Mouse (Mus musculus): ENCODE results near the gene Pspn. TPM values are rescaled to one million over a fixed set of nuclear protein-coding genes. Genes with fewer than 3 reads are reported as not detected.

Gene Pspn
- polyA plus RNA-seq, 1 experiment = not detected

GRCm38 (mm10) chr17:57010911-57011235 lies 11.1 kb upstream of the Pspn start:
- Histone ChIP-seq H3K27ac (ENCODE audit: control insufficient read depth, insufficient read depth, low read depth, low read length) (peak overlapping the region; percentile 97), H3K4me1 (ENCODE audit: control insufficient read depth, insufficient read depth, low read length) (peaks cover 5% of the 10 kb centered on the region), H3K36me3 (ENCODE audit: control insufficient read depth, insufficient read depth, low read length) (no peaks in the 10 kb centered on the region; the same call in 1 of the 2 replicates), H3K4me3 (ENCODE audit: control insufficient read depth, low read depth, low read length) (peak overlapping the region; percentile 97), H3K27me3 (ENCODE audit: control insufficient read depth, insufficient read depth, low read length) (no peaks in the 10 kb centered on the region)
- TF ChIP-seq CTCF (IDR thresholded peaks at IDR 0.05; ENCODE audit: control insufficient read depth, insufficient read depth, insufficient replicate concordance, low read depth, low read length) = no peak
- TF ChIP-seq POLR2A (IDR thresholded peaks at IDR 0.05; ENCODE audit: control insufficient read depth, low read depth, low read length) = no peak

GRCm38 (mm10) chr17:57007137-57007905 lies 7.5 kb upstream of the Pspn start:
- Histone ChIP-seq H3K4me1 (ENCODE audit: control insufficient read depth, insufficient read depth, low read length) (peaks cover 5% of the 10 kb centered on the region), H3K27ac (ENCODE audit: control insufficient read depth, insufficient read depth, low read depth, low read length) (no peak overlapping the region), H3K27me3 (ENCODE audit: control insufficient read depth, insufficient read depth, low read length) (no peaks in the 10 kb centered on the region), H3K36me3 (ENCODE audit: control insufficient read depth, insufficient read depth, low read length) (no peaks in the 10 kb centered on the region; the same call in 1 of the 2 replicates), H3K4me3 (ENCODE audit: control insufficient read depth, low read depth, low read length) (no peak overlapping the region)
- TF ChIP-seq POLR2A (IDR thresholded peaks at IDR 0.05; ENCODE audit: control insufficient read depth, low read depth, low read length) = no peak
- peak; percentile 30; the same call in 1 of the 2 replicates for TF ChIP-seq CTCF (IDR thresholded peaks at IDR 0.05; ENCODE audit: control insufficient read depth, insufficient read depth, insufficient replicate concordance, low read depth, low read length)

- no peaks in the 10 kb centered on the region for H3K27me3 ChIP-seq (ENCODE audit: control insufficient read depth, insufficient read depth, low read length)
- H3K4me3 ChIP-seq (ENCODE audit: control insufficient read depth, low read depth, low read length) = no peak overlapping the region
- no peaks in the 10 kb centered on the region for H3K36me3 ChIP-seq (ENCODE audit: control insufficient read depth, insufficient read depth, low read length)
- TF ChIP-seq POLR2A (IDR thresholded peaks at IDR 0.05; ENCODE audit: control insufficient read depth, low read depth, low read length) = no peak
- TF ChIP-seq CTCF (IDR thresholded peaks at IDR 0.05; ENCODE audit: control insufficient read depth, insufficient read depth, insufficient replicate concordance, low read depth, low read length) = no peak
- no peaks in the 10 kb centered on the region for H3K4me1 ChIP-seq (ENCODE audit: control insufficient read depth, insufficient read depth, low read length)
- H3K27ac ChIP-seq (ENCODE audit: control insufficient read depth, insufficient read depth, low read depth, low read length) = no peak overlapping the region
Measured at GRCm38 (mm10) chr17:57003994-57004393, 4.2 kb upstream of the Pspn start.

- H3K27me3 ChIP-seq (ENCODE audit: control insufficient read depth, insufficient read depth, low read length) = no peaks in the 10 kb centered on the region
- no peak overlapping the region for H3K27ac ChIP-seq (ENCODE audit: control insufficient read depth, insufficient read depth, low read depth, low read length)
- TF ChIP-seq POLR2A (IDR thresholded peaks at IDR 0.05; ENCODE audit: control insufficient read depth, low read depth, low read length) (no peak), CTCF (IDR thresholded peaks at IDR 0.05; ENCODE audit: control insufficient read depth, insufficient read depth, insufficient replicate concordance, low read depth, low read length) (no peak)
- H3K4me3 ChIP-seq (ENCODE audit: control insufficient read depth, low read depth, low read length) = no peak overlapping the region
- peaks cover 8% of the 10 kb centered on the region for H3K4me1 ChIP-seq (ENCODE audit: control insufficient read depth, insufficient read depth, low read length)
- H3K36me3 ChIP-seq (ENCODE audit: control insufficient read depth, insufficient read depth, low read length) = no peaks in the 10 kb centered on the region
Measured at GRCm38 (mm10) chr17:57001228-57001627, 1.4 kb upstream of the Pspn start.

GRCm38 (mm10) chr17:56999414-56999813 lies 404 bp downstream of the Pspn start:
- Histone ChIP-seq H3K27ac (ENCODE audit: control insufficient read depth, insufficient read depth, low read depth, low read length) (no peak overlapping the region), H3K36me3 (ENCODE audit: control insufficient read depth, insufficient read depth, low read length) (no peaks in the 10 kb centered on the region), H3K4me1 (ENCODE audit: control insufficient read depth, insufficient read depth, low read length) (peaks cover 8% of the 10 kb centered on the region), H3K4me3 (ENCODE audit: control insufficient read depth, low read depth, low read length) (no peak overlapping the region), H3K27me3 (ENCODE audit: control insufficient read depth, insufficient read depth, low read length) (no peaks in the 10 kb centered on the region)
- TF ChIP-seq POLR2A (IDR thresholded peaks at IDR 0.05; ENCODE audit: control insufficient read depth, low read depth, low read length) (no peak), CTCF (IDR thresholded peaks at IDR 0.05; ENCODE audit: control insufficient read depth, insufficient read depth, insufficient replicate concordance, low read depth, low read length) (no peak)

GRCm38 (mm10) chr17:56997029-56997667 lies 2.7 kb downstream of the Pspn start, which contains the start of gene Alkbh7:
TSS of gene Alkbh7 (plus strand) at chr17:56997339.
- TF ChIP-seq POLR2A (IDR thresholded peaks at IDR 0.05; ENCODE audit: control insufficient read depth, low read depth, low read length) (peak; percentile 44; the same call in 1 of the 2 replicates), CTCF (IDR thresholded peaks at IDR 0.05; ENCODE audit: control insufficient read depth, insufficient read depth, insufficient replicate concordance, low read depth, low read length) (peak; percentile 45; the same call in 1 of the 2 replicates)
- Histone ChIP-seq H3K4me1 (ENCODE audit: control insufficient read depth, insufficient read depth, low read length) (peaks cover 8% of the 10 kb centered on the region), H3K4me3 (ENCODE audit: control insufficient read depth, low read depth, low read length) (peak within 1 kb of the TSS; percentile 91), H3K36me3 (ENCODE audit: control insufficient read depth, insufficient read depth, low read length) (no peaks in the 10 kb centered on the region), H3K27ac (ENCODE audit: control insufficient read depth, insufficient read depth, low read depth, low read length) (peak within 1 kb of the TSS; percentile 73), H3K27me3 (ENCODE audit: control insufficient read depth, insufficient read depth, low read length) (no peaks in the 10 kb centered on the region)

- no peak overlapping the region for H3K4me3 ChIP-seq (ENCODE audit: control insufficient read depth, low read depth, low read length)
- TF ChIP-seq POLR2A (IDR thresholded peaks at IDR 0.05; ENCODE audit: control insufficient read depth, low read depth, low read length) = no peak
- TF ChIP-seq CTCF (IDR thresholded peaks at IDR 0.05; ENCODE audit: control insufficient read depth, insufficient read depth, insufficient replicate concordance, low read depth, low read length) = no peak
- peaks cover 8% of the 10 kb centered on the region for H3K4me1 ChIP-seq (ENCODE audit: control insufficient read depth, insufficient read depth, low read length)
- no peaks in the 10 kb centered on the region for H3K27me3 ChIP-seq (ENCODE audit: control insufficient read depth, insufficient read depth, low read length)
- H3K36me3 ChIP-seq (ENCODE audit: control insufficient read depth, insufficient read depth, low read length) = no peaks in the 10 kb centered on the region
- no peak overlapping the region for H3K27ac ChIP-seq (ENCODE audit: control insufficient read depth, insufficient read depth, low read depth, low read length)
Measured at GRCm38 (mm10) chr17:56996506-56996905, 3.3 kb downstream of the Pspn start.

Data from testis, adult 2 months (tissue).